Comparison of ENCODE assay signal across 8 mouse cellular contexts in genomic region chr3:129214666-129215161, GRCm38 (mm10). TPM values are rescaled to one million over a fixed set of nuclear protein-coding genes. Genes with fewer than 3 reads are reported as not detected.
A peak's percentile ranks its signal among the peaks of the same experiment; 100 is the strongest.
DNase-seq lines count a peak whose midpoint lies in the region; ATAC-seq and TF ChIP-seq lines count a peak whose summit lies in the region.

No protein-coding gene starts in this region.

- H3K4me1 ChIP-seq in E14TG2a.4 (replicated peaks; ENCODE audit: low read depth, low read length) = peaks cover 53% of the 10 kb centered on the region
- peaks cover 9% of the 10 kb centered on the region; the same call in 1 of the 2 replicates for H3K4me1 ChIP-seq in liver, postnatal 0 days (ENCODE audit: insufficient read depth)

- H3K36me3 ChIP-seq in E14TG2a.4 (ENCODE audit: insufficient read depth, low read length) = no peaks in the 10 kb centered on the region
- no peaks in the 10 kb centered on the region for H3K36me3 ChIP-seq in liver, postnatal 0 days (replicated peaks; ENCODE audit: insufficient read depth, low read length)

- TF ChIP-seq EP300 in liver, postnatal 0 days (IDR thresholded peaks at IDR 0.05; ENCODE audit: low read depth) = no peak

- H3K9ac ChIP-seq in liver, postnatal 0 days (replicated peaks) = no peak overlapping the region

- H3K27ac ChIP-seq in liver, postnatal 0 days (ENCODE audit: low read depth) = no peak overlapping the region

- peak; percentile 15 to 40 for DNase-seq in cerebellum, postnatal 10 days
- DNase-seq in cerebellum, adult 9-11 months = no peak
- peak; percentile 2 for DNase-seq in gonadal fat pad, adult 2 months (ENCODE audit: low read depth)
- no peak for DNase-seq in liver, postnatal 0 days
- no peak for DNase-seq in spleen, postnatal 4 days (ENCODE audit: low spot score in 2 of 2)
- DNase-seq in spleen, adult 12 weeks (ENCODE audit: low spot score) = no peak

- TF ChIP-seq CTCF in E14TG2a.4 (conservative IDR thresholded peaks at IDR 0.05; ENCODE audit: low read length) = no peak
- no peak for TF ChIP-seq CTCF in liver, postnatal 0 days (IDR thresholded peaks at IDR 0.05; ENCODE audit: low read depth)

- H3K4me3 ChIP-seq in E14TG2a.4 (replicated peaks; ENCODE audit: low read length) = peak overlapping the region; percentile 82
- peak overlapping the region; percentile 57 for H3K4me3 ChIP-seq in liver, postnatal 0 days (ENCODE audit: low read depth, low read length)

- 1% methylated on average over 31 of the region's 31 CpGs for WGBS in liver, postnatal 0 days (ENCODE audit: insufficient replicate concordance)

- H3K4me2 ChIP-seq in liver, postnatal 0 days (ENCODE audit: low read depth, low read length) = peak overlapping the region; percentile 83

- peaks cover 89% of the 10 kb centered on the region for H3K27me3 ChIP-seq in E14TG2a.4 (ENCODE audit: insufficient read depth, low read length)
- peaks cover 97% of the 10 kb centered on the region for H3K27me3 ChIP-seq in liver, postnatal 0 days (ENCODE audit: insufficient read depth, low read length)

- ATAC-seq in liver, postnatal 0 days = no peak
- no peak for ATAC-seq in erythroid progenitor cell, adult 5-6 weeks (replicated peaks; ENCODE audit: low FRiP score, poor library complexity, severe bottlenecking)

- H3K9me3 ChIP-seq in E14TG2a.4 (ENCODE audit: low read length) = no peaks in the 10 kb centered on the region
- H3K9me3 ChIP-seq in liver, postnatal 0 days (ENCODE audit: low read length) = no peaks in the 10 kb centered on the region

RNA-seq across cellular contexts. Expression of gene Pitx2, which starts 15.0 kb away (rescaled TPM):
- 0.28 and 1.5 TPM in 2 replicates for polyA plus RNA-seq in gonadal fat pad, adult 2 months (2012; rRNA removed)
- 0.20 and 0.33 TPM in 2 replicates for polyA plus RNA-seq in liver, postnatal 0 days (2015; fragmentation: Nextera tagmentation; extraction: Ambion mirVana)
- not detected in 2 replicates for total RNA-seq in erythroid progenitor cell, adult 5-6 weeks (2015; ENCODE audit: low replicate concordance)
- not detected in 2 replicates for total RNA-seq in erythroid progenitor cell, adult 5-6 weeks (2017; ENCODE audit: low replicate concordance)

Comparison
In these comparisons a context has a peak if more than half of its experiments do, and no peak if none do; other contexts are left out.
1. DNase-seq: peak in cerebellum, postnatal 10 days (2 of 2) and gonadal fat pad, adult 2 months (single experiment); none in cerebellum, adult 9-11 months (single experiment), liver, postnatal 0 days (single experiment), spleen, postnatal 4 days (0 of 2) and spleen, adult 12 weeks (single experiment).